Mouse (Mus musculus) hindbrain, embryonic 11.5 days (tissue): ENCODE measurements around the gene Gm21870. TPM values are rescaled to one million over a fixed set of nuclear protein-coding genes. Genes with fewer than 3 reads are reported as not detected.
"Not testable (repeated sequence)": the region's sequence is repeated elsewhere in the genome, so short reads cannot be mapped to it uniquely, and the experiment has no call there.

Source experiments
- ATAC-seq: fragments of 200-750 bp; cut with Nextera tagmentation; 2 replicates; pipeline ENCODE4 v1.8.0; 2017; ENCODE audit warnings: mild to moderate bottlenecking, moderate TSS enrichment, moderate library complexity; ENCODE audit not compliant: low FRiP score
- DNase-seq: peaks from one replicate; pipeline ENCODE4 v3.0.0-alpha.2; 2015; ENCODE audit warnings: low spot score
- H3K27ac ChIP-seq: fragments of 300-500 bp; sonication (generic); 2 replicates; pipeline ENCODE4 v1.5.1; 2014; ENCODE audit warnings: mild to moderate bottlenecking, low read depth, low read length
- H3K27me3 ChIP-seq: fragments of 300-500 bp; sonication (generic); 2 replicates; pipeline ENCODE4 v1.6.1; 2014; ENCODE audit warnings: mild to moderate bottlenecking, low read length, moderate library complexity, mixed read lengths; ENCODE audit not compliant: control insufficient read depth, insufficient read depth
- H3K36me3 ChIP-seq: fragments of 300-500 bp; sonication (generic); 2 replicates; pipeline ENCODE4 v1.6.1; 2014; ENCODE audit warnings: mild to moderate bottlenecking, low read length, moderate library complexity, mixed read lengths; ENCODE audit not compliant: control insufficient read depth, insufficient read depth
- H3K4me1 ChIP-seq: fragments of 300-500 bp; sonication (generic); replicated peaks from 2 replicates; pipeline ENCODE4 v1.6.1; 2014; ENCODE audit warnings: low read length, mixed read lengths; ENCODE audit not compliant: control insufficient read depth, insufficient read depth
- H3K4me2 ChIP-seq: fragments of 300-500 bp; sonication (generic); replicated peaks from 2 replicates; pipeline ENCODE4 v1.6.1; 2014; ENCODE audit warnings: mild to moderate bottlenecking, low read depth, low read length
- H3K4me3 ChIP-seq: fragments of 300-500 bp; sonication (generic); 2 replicates; pipeline ENCODE4 v1.5.1; 2014; ENCODE audit warnings: low read depth, low read length
- H3K9ac ChIP-seq: fragments of 300-500 bp; sonication (generic); 2 replicates; pipeline ENCODE4 v1.6.1; 2014; ENCODE audit warnings: low read depth, low read length
- H3K9me3 ChIP-seq: fragments of 300-500 bp; sonication (generic); 2 replicates; pipeline ENCODE4 v1.6.1; 2016; ENCODE audit warnings: low read length; ENCODE audit not compliant: control insufficient read depth
- WGBS: fragments of 180-500 bp; shearing (Covaris S2); extraction: QIAGEN DNeasy Blood & Tissue Kit; methylation state at CpG from one replicate; pipeline ENCODE4 v1.1.7; 2014; 5-methylcytosine and 5-hydroxymethylcytosine counted together
- polyA plus RNA-seq: library from polyadenylated mRNA; unstranded; fragments of >200 nt; fragmentation: Nextera tagmentation; extraction: Ambion mirVana; gene quantifications from 2 replicates; pipeline ENCODE4 v1.2.1, GENCODE M21; 2014

The Gm21870 gene
- polyA plus RNA-seq, result not detected in 2 replicates

DNA sequence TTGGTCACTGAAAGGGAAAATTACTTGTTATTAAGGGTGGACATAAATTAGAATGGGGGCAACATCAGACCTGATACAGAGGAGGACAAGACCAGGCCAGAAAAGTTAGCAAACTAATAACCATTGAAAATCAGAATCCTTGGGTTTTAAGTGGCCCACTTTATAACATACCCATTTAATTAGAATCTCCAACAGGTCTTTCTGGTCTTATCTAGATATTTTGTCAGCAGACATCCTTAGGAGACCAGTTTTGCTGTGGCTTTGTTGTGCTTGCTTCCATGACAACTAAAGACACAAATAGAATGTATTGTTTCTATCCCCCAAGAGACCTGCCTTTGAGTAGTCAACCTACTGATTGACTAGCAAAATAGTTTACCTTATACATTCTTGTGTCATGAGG, at the start of gene Gm21870:
Gm21870 (minus strand) TSS at position 101 of the 400 bp plus-strand sequence.
- not testable (repeated sequence) for H3K36me3 ChIP-seq, H3K9ac ChIP-seq, DNase-seq, H3K9me3 ChIP-seq, H3K4me2 ChIP-seq, ATAC-seq, H3K27me3 ChIP-seq, H3K4me1 ChIP-seq, H3K27ac ChIP-seq, H3K4me3 ChIP-seq

DNA sequence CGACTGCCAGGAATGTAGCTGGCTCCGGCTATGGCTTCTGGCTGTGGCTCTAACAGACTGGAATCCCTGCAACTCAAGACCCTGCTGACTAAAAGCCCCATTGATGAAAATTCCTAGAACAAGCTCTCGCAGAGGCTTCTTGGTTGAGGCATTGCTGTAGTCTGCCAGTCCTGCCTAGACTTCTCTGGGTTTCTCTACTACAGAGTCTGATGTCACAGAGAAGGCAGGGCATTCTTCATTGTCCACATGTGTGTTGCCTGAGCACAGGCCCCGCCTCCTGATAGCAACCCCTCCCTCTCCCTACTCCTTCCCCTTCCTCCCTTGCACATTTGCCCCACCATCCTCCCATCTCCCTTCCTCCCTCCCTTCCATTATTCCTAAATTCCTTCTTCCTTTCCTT, 30.2 kb downstream of the Gm21870 start, which contains the start of gene Btbd35f6:
Btbd35f6 (minus strand) TSS at position 101 of the 400 bp plus-strand sequence.
- H3K4me1 ChIP-seq, H3K9me3 ChIP-seq, DNase-seq, H3K4me3 ChIP-seq, H3K9ac ChIP-seq, H3K27ac ChIP-seq, H3K36me3 ChIP-seq, H3K27me3 ChIP-seq, H3K4me2 ChIP-seq, ATAC-seq: not testable (repeated sequence)
- 40% methylated on average over 1 of the region's 4 CpGs for WGBS

Other genes starting within 250 kb of the Gm21870 start
- gene Btbd35f6, start 30.3 kb downstream of the Gm21870 start, polyA plus RNA-seq, result not detected in 2 replicates
- not detected in 2 replicates for gene Btbd35f9, start 174.7 kb upstream of the Gm21870 start, polyA plus RNA-seq